Mouse (Mus musculus) ES-E14 (cell line): ENCODE results near the gene Nxph4.

Source experiments
- HCFC1 ChIP-seq: IDR thresholded peaks from 2 replicates; pipeline ENCODE4 v1.6.1; 2012; ENCODE audit warnings: low read length, inconsistent platforms, borderline replicate concordance; ENCODE audit not compliant: insufficient read depth
- ZC3H11A ChIP-seq: IDR thresholded peaks from 2 replicates; pipeline ENCODE4 v1.6.1; 2012; ENCODE audit warnings: low read depth, mild to moderate bottlenecking, inconsistent platforms, low read length, borderline replicate concordance
- ZNF384 ChIP-seq: IDR thresholded peaks from 2 replicates; pipeline ENCODE4 v1.6.1; 2012; ENCODE audit warnings: low read depth, low read length, inconsistent platforms

DNA sequence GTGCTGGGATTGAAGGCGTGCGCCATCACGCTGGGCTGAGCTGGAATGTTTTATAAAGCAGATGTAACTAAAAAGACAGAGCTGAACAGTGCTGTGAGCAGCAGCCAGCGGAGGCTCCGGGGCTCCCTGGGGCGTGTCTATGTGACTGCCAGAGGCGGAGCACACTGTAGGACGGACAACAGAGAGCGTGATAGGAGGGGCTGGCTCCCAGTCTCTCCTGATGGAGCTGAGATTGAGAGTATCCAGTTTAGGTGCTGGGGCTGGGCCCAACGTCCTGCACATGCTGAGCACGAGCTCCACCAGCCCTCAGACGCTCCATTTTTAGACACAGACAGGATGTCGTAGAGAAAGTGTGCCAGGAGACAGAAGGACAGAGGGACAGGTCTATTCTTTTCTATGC lies 29.9 kb upstream of the Nxph4 start:
- TF ChIP-seq ZNF384: no peak
- TF ChIP-seq ZC3H11A: no peak
- no peak for TF ChIP-seq HCFC1
